16 mouse cellular contexts compared by ENCODE assay signal in the genomic region with DNA sequence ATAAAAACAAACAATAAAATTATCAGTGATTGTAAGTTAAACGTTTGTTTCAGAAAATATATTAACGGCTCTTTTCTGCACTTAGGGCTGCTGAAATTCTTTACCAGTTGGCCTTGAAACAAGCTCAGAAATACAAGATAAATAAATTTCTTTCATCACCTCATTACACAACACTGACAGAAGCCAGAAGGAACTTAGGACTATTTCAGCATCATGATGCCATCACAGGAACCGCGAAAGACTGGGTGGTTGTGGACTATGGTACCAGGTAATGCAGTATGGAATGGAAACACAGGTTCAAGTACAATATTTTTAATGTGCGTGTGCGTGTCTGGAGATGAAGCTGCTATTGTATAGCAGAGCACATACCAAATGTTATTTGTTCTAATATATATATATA.
A peak's percentile ranks its signal among the peaks of the same experiment; 100 is the strongest.
DNase-seq lines count a peak whose midpoint lies in the region; ATAC-seq and TF ChIP-seq lines count a peak whose summit lies in the region.
"Had no signal": no experiment of that assay in that cellular context is flagged by ENCODE, and none has a peak within 500 bp of the region (broad histone marks: within the 10 kb centered on the region; RNA-seq: fewer than 3 reads in every experiment).

No protein-coding gene starts in this region.

- no peak overlapping the region for H3K4me3 ChIP-seq in heart, postnatal 0 days (ENCODE audit: low read depth, low read length)
- H3K4me3 ChIP-seq in liver, postnatal 0 days (ENCODE audit: low read depth, low read length) = no peak overlapping the region
- no peak overlapping the region for H3K4me3 ChIP-seq in intestine, postnatal 0 days (ENCODE audit: low read depth, low read length)
- H3K4me3 ChIP-seq: embryonic facial prominence, embryonic 15.5 days; erythroblast, embryonic 14.5 days; forebrain, embryonic 15.5 days; heart, adult 2 months; hindbrain, embryonic 15.5 days had no signal

- TF ChIP-seq CTCF in heart, postnatal 0 days (IDR thresholded peaks at IDR 0.05; ENCODE audit: low read depth) = no peak
- no peak for TF ChIP-seq CTCF in liver, postnatal 0 days (IDR thresholded peaks at IDR 0.05; ENCODE audit: low read depth)
- no peak for TF ChIP-seq CTCF in intestine, postnatal 0 days (IDR thresholded peaks at IDR 0.05; ENCODE audit: low read depth)

- peaks cover 48% of the 10 kb centered on the region for H3K36me3 ChIP-seq in heart, postnatal 0 days (replicated peaks; ENCODE audit: control insufficient read depth, insufficient read depth, low read length)
- peaks cover 62% of the 10 kb centered on the region for H3K36me3 ChIP-seq in liver, postnatal 0 days (replicated peaks; ENCODE audit: insufficient read depth, low read length)
- H3K36me3 ChIP-seq in intestine, postnatal 0 days (ENCODE audit: control insufficient read depth, insufficient read depth) = peaks cover 37% of the 10 kb centered on the region; the same call in 1 of the 2 replicates

- no peak for TF ChIP-seq EP300 in heart, postnatal 0 days (IDR thresholded peaks at IDR 0.05; ENCODE audit: low read depth)
- peak; percentile 67 for TF ChIP-seq EP300 in liver, postnatal 0 days (IDR thresholded peaks at IDR 0.05; ENCODE audit: low read depth)

- 62% methylated on average over 6 of the region's 6 CpGs for WGBS in heart, postnatal 0 days
- WGBS in liver, postnatal 0 days (ENCODE audit: insufficient replicate concordance) = 64% methylated on average over 6 of the region's 6 CpGs
- WGBS in intestine, postnatal 0 days = 92% methylated on average over 6 of the region's 6 CpGs

- H3K9me3 ChIP-seq in heart, postnatal 0 days (replicated peaks; ENCODE audit: control insufficient read depth, low read length) = 0 out of 2 replicates have a peak, but pooled peaks cover 4% of the 10 kb centered on the region
- 0 out of 2 replicates have a peak, but pooled peaks cover 2% of the 10 kb centered on the region for H3K9me3 ChIP-seq in liver, postnatal 0 days (ENCODE audit: low read length)
- H3K9me3 ChIP-seq in intestine, postnatal 0 days (ENCODE audit: control insufficient read depth) = no peaks in the 10 kb centered on the region
- H3K9me3 ChIP-seq: embryonic facial prominence, embryonic 15.5 days; forebrain, embryonic 15.5 days; hindbrain, embryonic 15.5 days had no signal

- peaks cover 9% of the 10 kb centered on the region; the same call in 1 of the 2 replicates for H3K4me1 ChIP-seq in heart, postnatal 0 days (ENCODE audit: control insufficient read depth, insufficient read depth)
- 0 out of 2 replicates have a peak, but pooled peaks cover 4% of the 10 kb centered on the region for H3K4me1 ChIP-seq in liver, postnatal 0 days (ENCODE audit: insufficient read depth)
- H3K4me1 ChIP-seq in intestine, postnatal 0 days (replicated peaks; ENCODE audit: control insufficient read depth, insufficient read depth, low read length) = no peaks in the 10 kb centered on the region
- H3K4me1 ChIP-seq: embryonic facial prominence, embryonic 15.5 days had no signal

- H3K27ac ChIP-seq in heart, postnatal 0 days (ENCODE audit: low read depth) = no peak overlapping the region
- H3K27ac ChIP-seq in liver, postnatal 0 days (ENCODE audit: low read depth) = peak overlapping the region; percentile 30; the same call in 1 of the 2 replicates
- H3K27ac ChIP-seq in intestine, postnatal 0 days (ENCODE audit: low read depth, low read length) = no peak overlapping the region
- H3K27ac ChIP-seq: embryonic facial prominence, embryonic 15.5 days; heart, adult 2 months; hindbrain, embryonic 15.5 days had no signal

- peak; percentile 28; the same call in 1 of the 2 replicates for ATAC-seq in heart, postnatal 0 days (ENCODE audit: insufficient read depth, low read depth)
- ATAC-seq in liver, postnatal 0 days = peak; percentile 93
- no peak for ATAC-seq in intestine, postnatal 0 days
- ATAC-seq: forebrain, embryonic 15.5 days had no signal

- H3K4me2 ChIP-seq in heart, postnatal 0 days (ENCODE audit: low read depth, low read length) = no peak overlapping the region
- no peak overlapping the region for H3K4me2 ChIP-seq in liver, postnatal 0 days (ENCODE audit: low read depth, low read length)
- no peak overlapping the region for H3K4me2 ChIP-seq in intestine, postnatal 0 days (replicated peaks; ENCODE audit: low read depth)
- H3K4me2 ChIP-seq: embryonic facial prominence, embryonic 15.5 days; forebrain, embryonic 15.5 days; hindbrain, embryonic 15.5 days had no signal

- H3K27me3 ChIP-seq in heart, postnatal 0 days (ENCODE audit: control insufficient read depth, insufficient read depth, low read length) = no peaks in the 10 kb centered on the region
- no peaks in the 10 kb centered on the region for H3K27me3 ChIP-seq in liver, postnatal 0 days (ENCODE audit: insufficient read depth, low read length)
- H3K27me3 ChIP-seq in intestine, postnatal 0 days (replicated peaks; ENCODE audit: control insufficient read depth, insufficient read depth, low read length) = no peaks in the 10 kb centered on the region
- H3K27me3 ChIP-seq: embryonic facial prominence, embryonic 15.5 days; forebrain, embryonic 15.5 days; hindbrain, embryonic 15.5 days had no signal

- peak; percentile 13 for DNase-seq in heart, postnatal 0 days (ENCODE audit: low spot score)
- no peak for DNase-seq in heart, postnatal 36 days
- DNase-seq in lung, postnatal 25 days (ENCODE audit: low spot score) = peak; percentile 3
- no peak for DNase-seq in lung, adult 18-20 months
- peak; percentile 23 for DNase-seq in liver, postnatal 0 days
- no peak for DNase-seq in urinary bladder, adult 18-20 months (ENCODE audit: low spot score in 2 of 2)
- DNase-seq: adrenal gland, adult 8-10 months; cerebellum, adult 11 months; cerebellum, adult 8-10 months; embryo, embryonic 11 days; heart, adult 2 months had no signal

- no peak overlapping the region for H3K9ac ChIP-seq in heart, postnatal 0 days (replicated peaks; ENCODE audit: low read depth, low read length)
- no peak overlapping the region for H3K9ac ChIP-seq in liver, postnatal 0 days (replicated peaks)
- H3K9ac ChIP-seq in intestine, postnatal 0 days (ENCODE audit: low read depth, low read length) = no peak overlapping the region
- H3K9ac ChIP-seq: embryonic facial prominence, embryonic 15.5 days; forebrain, embryonic 15.5 days; hindbrain, embryonic 15.5 days had no signal

- intact Hi-C loops in heart, postnatal 36 days (cut with DNase I) = loop anchor here (5.0 kb wide), 1 partner anchor 37 kb away; no protein-coding TSS in a partner anchor

Comparison
In these comparisons a context has a peak if more than half of its experiments do, and no peak if none do; other contexts are left out.
1. DNase-seq: peak in heart, postnatal 0 days (single experiment), lung, postnatal 25 days (single experiment) and liver, postnatal 0 days (single experiment); none in heart, postnatal 36 days (0 of 2), lung, adult 18-20 months (0 of 2) and urinary bladder, adult 18-20 months (0 of 2).